Mouse (Mus musculus) stomach, postnatal 0 days (tissue): ENCODE results near the gene Stat6. TPM values are rescaled to one million over a fixed set of nuclear protein-coding genes. Genes with fewer than 3 reads are reported as not detected.

Experiments
- ATAC-seq: fragments of 200-750 bp; cut with Nextera tagmentation; 2 replicates; pipeline ENCODE4 v1.8.0; 2017; ENCODE audit not compliant: low FRiP score, low TSS enrichment
- DNase-seq: peaks from one replicate; pipeline ENCODE4 v3.0.0-alpha.2; 2016; ENCODE audit warnings: low spot score
- H3K27ac ChIP-seq: fragments of 300-500 bp; sonication (generic); replicated peaks from 2 replicates; pipeline ENCODE4 v1.5.1; 2014; ENCODE audit warnings: mild to moderate bottlenecking, control low read depth
- H3K27me3 ChIP-seq: fragments of 300-500 bp; sonication (generic); 2 replicates; pipeline ENCODE4 v1.6.1; 2014; ENCODE audit warnings: low read length; ENCODE audit not compliant: control insufficient read depth, insufficient read depth
- H3K36me3 ChIP-seq: fragments of 300-500 bp; sonication (generic); 2 replicates; pipeline ENCODE4 v1.6.1; 2014; ENCODE audit warnings: low read length, mixed read lengths; ENCODE audit not compliant: control insufficient read depth, insufficient read depth
- H3K4me1 ChIP-seq: fragments of 300-500 bp; sonication (generic); replicated peaks from 2 replicates; pipeline ENCODE4 v1.6.1; 2014; ENCODE audit warnings: antibody characterized with exemption; ENCODE audit not compliant: control insufficient read depth, insufficient read depth
- H3K4me2 ChIP-seq: fragments of 300-500 bp; sonication (generic); replicated peaks from 2 replicates; pipeline ENCODE4 v1.6.1; 2014; ENCODE audit warnings: low read depth, mild to moderate bottlenecking, control low read depth, moderate library complexity
- H3K4me3 ChIP-seq: fragments of 300-500 bp; sonication (generic); 2 replicates; pipeline ENCODE4 v1.5.1; 2014; ENCODE audit warnings: low read depth, low read length, control low read depth
- H3K9ac ChIP-seq: fragments of 300-500 bp; sonication (generic); 2 replicates; pipeline ENCODE4 v1.6.1; 2014; ENCODE audit warnings: mild to moderate bottlenecking, low read length, control low read depth, mixed read lengths
- H3K9me3 ChIP-seq: fragments of 300-500 bp; sonication (generic); 2 replicates; pipeline ENCODE4 v1.6.1; 2016; ENCODE audit warnings: low read length; ENCODE audit not compliant: control insufficient read depth
- CTCF ChIP-seq: IDR thresholded peaks from 2 replicates; pipeline ENCODE4 v1.5.1; 2016; ENCODE audit warnings: antibody characterized with exemption, low read depth, mild to moderate bottlenecking, moderate library complexity
- EP300 ChIP-seq: optimal IDR thresholded peaks from 2 replicates; pipeline ENCODE3; 2016; ENCODE audit warnings: antibody characterized with exemption
- WGBS: fragments of 180-500 bp; shearing (Covaris S2); extraction: QIAGEN DNeasy Blood & Tissue Kit; methylation state at CpG from one replicate; pipeline ENCODE4 v1.1.7; 2014; 5-methylcytosine and 5-hydroxymethylcytosine counted together
- polyA plus RNA-seq: library from polyadenylated mRNA; unstranded; fragments of >200 nt; fragmentation: Nextera tagmentation; extraction: Ambion mirVana; gene quantifications from 2 replicates; pipeline ENCODE4 v1.2.1, GENCODE M21; 2015

Gene Stat6
- polyA plus RNA-seq, 1 experiment from 2014 or later, result 31.4 TPM

GRCm38 (mm10) chr10:127612079-127612775 lies 30.6 kb upstream of the Stat6 start:
- Histone ChIP-seq H3K9me3 (no peaks in the 10 kb centered on the region), H3K4me1 (peaks cover 6% of the 10 kb centered on the region), H3K36me3 (peaks cover 17% of the 10 kb centered on the region), H3K27me3 (no peaks in the 10 kb centered on the region), H3K4me2 (no peak overlapping the region), H3K9ac (no peak overlapping the region), H3K4me3 (no peak overlapping the region), H3K27ac (peak overlapping the region; percentile 24; the same call in 1 of the 2 replicates)
- TF ChIP-seq CTCF (0 out of 2 replicates have a peak, but pooled peaks have one; percentile 5), EP300 (no peak)
- peak; percentile 38 for DNase-seq
- 73% methylated on average over 14 of the region's 14 CpGs for WGBS
- ATAC-seq, result peak; percentile 53

GRCm38 (mm10) chr10:127614236-127615033 lies 28.4 kb upstream of the Stat6 start:
- peak overlapping the region; percentile 18; the same call in 1 of the 2 replicates for H3K9ac ChIP-seq
- 30% methylated on average over 12 of the region's 12 CpGs for WGBS
- peaks cover 14% of the 10 kb centered on the region for H3K36me3 ChIP-seq
- peaks cover 24% of the 10 kb centered on the region for H3K4me1 ChIP-seq
- ATAC-seq (no peak), DNase-seq (peak; percentile 17)
- H3K4me2 ChIP-seq, result peak overlapping the region; percentile 17; the same call in 1 of the 2 replicates
- no peaks in the 10 kb centered on the region for H3K9me3 ChIP-seq
- H3K27me3 ChIP-seq, result no peaks in the 10 kb centered on the region
- H3K27ac ChIP-seq, result peak overlapping the region; percentile 71
- TF ChIP-seq EP300 (no peak), CTCF (no peak)
- H3K4me3 ChIP-seq, result no peak overlapping the region

DNA sequence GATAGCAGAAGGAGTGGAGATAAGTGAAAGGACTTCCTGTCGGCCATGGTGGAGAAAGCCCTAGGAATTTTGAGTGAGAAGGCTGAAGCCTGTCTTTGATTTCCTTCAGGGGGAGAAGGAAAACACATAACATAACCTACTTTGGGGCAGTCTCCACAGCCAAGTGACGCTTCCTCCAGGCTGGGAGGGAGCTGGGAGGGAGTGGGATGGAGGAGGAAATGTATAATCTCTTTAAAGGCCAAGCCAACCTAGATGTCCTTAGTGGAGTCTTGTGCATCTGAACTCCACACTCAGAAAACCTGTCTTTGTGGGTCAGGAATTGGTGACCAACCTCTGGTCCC lies 27.8 kb upstream of the Stat6 start:
- ATAC-seq, result no peak
- H3K27me3 ChIP-seq, result no peaks in the 10 kb centered on the region
- H3K4me2 ChIP-seq, result no peak overlapping the region; the same call in 1 of the 2 replicates
- H3K27ac ChIP-seq, result peak overlapping the region; percentile 71
- H3K9ac ChIP-seq, result peak overlapping the region; percentile 18; the same call in 1 of the 2 replicates
- no peak for TF ChIP-seq EP300
- no peak for TF ChIP-seq CTCF
- 37% methylated on average over 2 of the region's 2 CpGs for WGBS
- peaks cover 13% of the 10 kb centered on the region for H3K36me3 ChIP-seq
- peaks cover 29% of the 10 kb centered on the region for H3K4me1 ChIP-seq
- no peak overlapping the region for H3K4me3 ChIP-seq
- no peaks in the 10 kb centered on the region for H3K9me3 ChIP-seq
- DNase-seq, result no peak

DNA sequence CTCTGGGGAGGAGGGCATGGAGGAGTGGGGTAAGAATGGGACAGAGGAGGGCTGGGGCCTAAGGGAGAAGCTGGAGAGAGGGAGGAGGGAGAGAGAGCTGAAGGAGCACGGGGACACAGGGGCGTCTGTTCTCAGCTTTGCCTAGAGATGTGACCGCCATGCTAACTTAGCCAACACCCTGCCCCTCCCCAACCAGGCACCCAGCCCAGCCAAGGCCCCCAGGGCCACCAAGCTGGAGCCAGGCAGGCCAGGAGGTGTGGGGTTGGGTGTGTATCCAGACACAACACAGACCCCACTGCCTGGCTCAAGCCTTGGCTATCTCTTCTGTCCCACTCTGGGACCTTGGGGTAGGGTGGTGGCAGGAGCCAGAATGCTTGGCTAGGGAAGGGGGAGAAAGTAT lies 27.2 kb upstream of the Stat6 start:
- Histone ChIP-seq H3K36me3 (peaks cover 10% of the 10 kb centered on the region; the same call in 1 of the 2 replicates), H3K4me2 (peak overlapping the region; percentile 17; the same call in 1 of the 2 replicates), H3K4me3 (no peak overlapping the region), H3K27me3 (no peaks in the 10 kb centered on the region), H3K4me1 (peaks cover 29% of the 10 kb centered on the region), H3K9ac (no peak overlapping the region), H3K27ac (peak overlapping the region; percentile 71), H3K9me3 (no peaks in the 10 kb centered on the region)
- DNase-seq (peak; percentile 40), ATAC-seq (no peak)
- TF ChIP-seq EP300, result no peak
- TF ChIP-seq CTCF, result no peak
- 46% methylated on average over 3 of the region's 3 CpGs for WGBS

- WGBS, result 57% methylated on average over 7 of the region's 7 CpGs
- H3K4me3 ChIP-seq, result no peak overlapping the region
- H3K36me3 ChIP-seq, result peaks cover 10% of the 10 kb centered on the region; the same call in 1 of the 2 replicates
- no peak for ATAC-seq
- TF ChIP-seq CTCF (no peak), EP300 (no peak)
- peak; percentile 13 for DNase-seq
- peaks cover 29% of the 10 kb centered on the region for H3K4me1 ChIP-seq
- no peak overlapping the region for H3K9ac ChIP-seq
- no peaks in the 10 kb centered on the region for H3K27me3 ChIP-seq
- no peak overlapping the region; the same call in 1 of the 2 replicates for H3K4me2 ChIP-seq
- H3K27ac ChIP-seq, result peak overlapping the region; percentile 71; the same call in 1 of the 2 replicates
- no peaks in the 10 kb centered on the region for H3K9me3 ChIP-seq
Measured at GRCm38 (mm10) chr10:127616261-127616679, 26.5 kb upstream of the Stat6 start.
